Mouse (Mus musculus) lung, postnatal 0 days (tissue): ENCODE data around the gene Tmc6. TPM values are rescaled to one million over a fixed set of nuclear protein-coding genes. Genes with fewer than 3 reads are reported as not detected.
A peak's percentile ranks its signal among the peaks of the same experiment; 100 is the strongest.
"Not testable (repeated sequence)": the region's sequence is repeated elsewhere in the genome, so short reads cannot be mapped to it uniquely, and the experiment has no call there.

Source experiments
- ATAC-seq: fragments of 200-750 bp; cut with Nextera tagmentation; 2 replicates; pipeline ENCODE4 v1.8.0; 2017; ENCODE audit warnings: moderate library complexity
- DNase-seq: peaks from one replicate; pipeline ENCODE4 v3.0.0-alpha.2; 2016; ENCODE audit warnings: low spot score
- H3K27ac ChIP-seq: fragments of 300-500 bp; sonication (generic); 2 replicates; pipeline ENCODE4 v1.5.1; 2014; ENCODE audit warnings: antibody characterized with exemption, mild to moderate bottlenecking, low read length, mixed read lengths
- H3K27me3 ChIP-seq: fragments of 300-500 bp; sonication (generic); replicated peaks from 2 replicates; pipeline ENCODE4 v1.6.1; 2014; ENCODE audit warnings: low read length, mixed read lengths; ENCODE audit not compliant: insufficient read depth
- H3K36me3 ChIP-seq: fragments of 300-500 bp; sonication (generic); 2 replicates; pipeline ENCODE4 v1.6.1; 2014; ENCODE audit warnings: low read length, mixed read lengths; ENCODE audit not compliant: insufficient read depth
- H3K4me1 ChIP-seq: fragments of 300-500 bp; sonication (generic); 2 replicates; pipeline ENCODE4 v1.6.1; 2014; ENCODE audit warnings: antibody characterized with exemption, low read depth, low read length, mixed read lengths; ENCODE audit not compliant: insufficient read depth
- H3K4me2 ChIP-seq: fragments of 300-500 bp; sonication (generic); replicated peaks from 2 replicates; pipeline ENCODE4 v1.6.1; 2014; ENCODE audit warnings: low read depth, mild to moderate bottlenecking, low read length, moderate library complexity, mixed read lengths
- H3K4me3 ChIP-seq: fragments of 300-500 bp; sonication (generic); 2 replicates; pipeline ENCODE4 v1.5.1; 2014; ENCODE audit warnings: low read depth, low read length
- H3K9ac ChIP-seq: fragments of 300-500 bp; sonication (generic); replicated peaks from 2 replicates; pipeline ENCODE4 v1.6.1; 2014; ENCODE audit warnings: low read depth, mild to moderate bottlenecking
- H3K9me3 ChIP-seq: fragments of 300-500 bp; sonication (generic); 2 replicates; pipeline ENCODE4 v1.6.1; 2016; ENCODE audit warnings: low read length, mixed read lengths
- CTCF ChIP-seq: IDR thresholded peaks from 2 replicates; pipeline ENCODE4 v1.5.1; 2016; ENCODE audit warnings: antibody characterized with exemption, mild to moderate bottlenecking
- EP300 ChIP-seq: IDR thresholded peaks from 2 replicates; pipeline ENCODE4 v1.6.1; 2016; ENCODE audit warnings: antibody characterized with exemption, mild to moderate bottlenecking, control low read depth
- WGBS: fragments of 180-500 bp; shearing (Covaris S2); extraction: QIAGEN DNeasy Blood & Tissue Kit; methylation state at CpG from one replicate; pipeline ENCODE4 v1.1.7; 2014; 5-methylcytosine and 5-hydroxymethylcytosine counted together
- polyA plus RNA-seq: library from polyadenylated mRNA; unstranded; fragments of >200 nt; fragmentation: Nextera tagmentation; extraction: Ambion mirVana; gene quantifications from 2 replicates; pipeline ENCODE4 v1.2.1, GENCODE M21; 2015

The Tmc6 gene
- polyA plus RNA-seq, 1 experiment from 2014 or later = 34.8 TPM

- Histone ChIP-seq H3K4me3 (no peak overlapping the region), H3K4me2 (no peak overlapping the region), H3K27ac (no peak overlapping the region), H3K9me3 (no peaks in the 10 kb centered on the region), H3K27me3 (no peaks in the 10 kb centered on the region), H3K36me3 (no peaks in the 10 kb centered on the region), H3K9ac (no peak overlapping the region), H3K4me1 (0 out of 2 replicates have a peak, but pooled peaks cover 2% of the 10 kb centered on the region)
- WGBS = 61% methylated on average over 4 of the region's 4 CpGs
- no peak for DNase-seq
- no peak for ATAC-seq
- TF ChIP-seq CTCF = no peak
- TF ChIP-seq EP300 = no peak
Observed at GRCm38 (mm10) chr11:117794035-117794551, 12.1 kb upstream of the Tmc6 start.

- peak overlapping the region; percentile 12; the same call in 1 of the 2 replicates for H3K4me3 ChIP-seq
- ATAC-seq (peak; percentile 89), DNase-seq (peak; percentile 96)
- H3K27me3 ChIP-seq = no peaks in the 10 kb centered on the region
- peak overlapping the region; percentile 20; the same call in 1 of the 2 replicates for H3K27ac ChIP-seq
- no peak overlapping the region for H3K9ac ChIP-seq
- H3K9me3 ChIP-seq = no peaks in the 10 kb centered on the region
- H3K36me3 ChIP-seq = no peaks in the 10 kb centered on the region
- H3K4me2 ChIP-seq = peak overlapping the region; percentile 49
- H3K4me1 ChIP-seq = 0 out of 2 replicates have a peak, but pooled peaks cover 2% of the 10 kb centered on the region
- 12% methylated on average over 22 of the region's 22 CpGs for WGBS
- TF ChIP-seq EP300 = no peak
- TF ChIP-seq CTCF = peak; percentile 32; the same call in 1 of the 2 replicates
Observed at GRCm38 (mm10) chr11:117792281-117792888, 10.4 kb upstream of the Tmc6 start.

- no peak overlapping the region for H3K4me3 ChIP-seq
- 91% methylated on average over 9 of the region's 9 CpGs for WGBS
- H3K27ac ChIP-seq = no peak overlapping the region
- H3K4me1 ChIP-seq = 0 out of 2 replicates have a peak, but pooled peaks cover 2% of the 10 kb centered on the region
- no peaks in the 10 kb centered on the region for H3K9me3 ChIP-seq
- no peak for ATAC-seq
- H3K9ac ChIP-seq = no peak overlapping the region
- no peaks in the 10 kb centered on the region for H3K36me3 ChIP-seq
- H3K27me3 ChIP-seq = no peaks in the 10 kb centered on the region
- no peak for TF ChIP-seq EP300
- no peak for TF ChIP-seq CTCF
- no peak overlapping the region for H3K4me2 ChIP-seq
- no peak for DNase-seq
Observed at GRCm38 (mm10) chr11:117791441-117791761, 9.4 kb upstream of the Tmc6 start.

- WGBS = 35% methylated on average over 20 of the region's 23 CpGs
- Histone ChIP-seq H3K27ac (0 out of 2 replicates have a peak overlapping the region, but pooled peaks have one; percentile 38), H3K36me3 (no peaks in the 10 kb centered on the region), H3K4me2 (peak overlapping the region; percentile 52), H3K27me3 (no peaks in the 10 kb centered on the region), H3K4me1 (0 out of 2 replicates have a peak, but pooled peaks cover 2% of the 10 kb centered on the region), H3K4me3 (0 out of 2 replicates have a peak overlapping the region, but pooled peaks have one; percentile 5), H3K9me3 (no peaks in the 10 kb centered on the region), H3K9ac (no peak overlapping the region)
- peak; percentile 70 for DNase-seq
- peak; percentile 73 for ATAC-seq
- TF ChIP-seq EP300 (no peak), CTCF (peak; percentile 48)
Observed at GRCm38 (mm10) chr11:117790703-117791440, 8.9 kb upstream of the Tmc6 start.

- Histone ChIP-seq H3K27ac (0 out of 2 replicates have a peak overlapping the region, but pooled peaks have one; percentile 38), H3K9ac (no peak overlapping the region)
Observed at GRCm38 (mm10) chr11:117790286-117790685, 8.3 kb upstream of the Tmc6 start.

GRCm38 (mm10) chr11:117788481-117788880, 6.5 kb upstream of the Tmc6 start:
- WGBS = 70% methylated on average over 7 of the region's 7 CpGs
- not testable (repeated sequence) for H3K27me3 ChIP-seq, H3K36me3 ChIP-seq, ATAC-seq, H3K27ac ChIP-seq, H3K4me2 ChIP-seq, H3K9ac ChIP-seq, H3K4me3 ChIP-seq, H3K4me1 ChIP-seq, H3K9me3 ChIP-seq, DNase-seq

More at GRCm38 (mm10) chr11:117790286-117790685, 8.3 kb upstream of the Tmc6 start:
- H3K4me2 ChIP-seq = peak overlapping the region; percentile 52
- 0 out of 2 replicates have a peak, but pooled peaks cover 2% of the 10 kb centered on the region for H3K4me1 ChIP-seq
- no peaks in the 10 kb centered on the region for H3K27me3 ChIP-seq
- no peaks in the 10 kb centered on the region for H3K9me3 ChIP-seq
- H3K4me3 ChIP-seq = 0 out of 2 replicates have a peak overlapping the region, but pooled peaks have one; percentile 5
- peak; percentile 79 for DNase-seq
- TF ChIP-seq CTCF (peak; percentile 89), EP300 (no peak)
- peak; percentile 51 for ATAC-seq
- H3K36me3 ChIP-seq = no peaks in the 10 kb centered on the region
- WGBS = 5% methylated on average over 14 of the region's 14 CpGs
